Mouse (Mus musculus): ENCODE data around the gene Asxl2.
A peak's percentile ranks its signal among the peaks of the same experiment; 100 is the strongest.
"Not testable (repeated sequence)": the region's sequence is repeated elsewhere in the genome, so short reads cannot be mapped to it uniquely, and the experiment has no call there.

Gene Asxl2

GRCm38 (mm10) chr12:3426530-3427034 is at the start of gene Asxl2:
Gene Asxl2 (plus strand): TSS chr12:3426857.
- peak; percentile 98 for DNase-seq (ENCODE audit: low read depth)

DNA sequence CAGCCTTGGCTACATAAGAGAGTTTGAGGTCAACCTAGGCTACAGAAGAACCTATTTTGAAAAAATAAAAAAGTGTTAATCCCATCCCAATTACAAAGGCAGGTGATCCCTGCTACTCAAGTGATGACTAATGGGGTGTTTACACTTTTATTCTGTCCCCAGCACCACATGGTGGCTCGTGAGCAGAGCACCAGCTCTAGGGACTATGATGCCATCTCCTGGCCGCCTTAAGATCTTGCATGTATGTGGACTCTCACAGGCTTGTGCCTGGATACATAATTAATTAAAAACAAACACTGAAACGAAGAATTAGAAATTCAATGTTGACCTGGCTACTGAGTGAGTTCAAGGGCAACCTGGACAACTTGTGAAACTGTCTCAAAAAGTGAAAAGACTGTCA is 49.5 kb upstream of the Asxl2 start:
- no peak for DNase-seq (ENCODE audit: low read depth)

GRCm38 (mm10) chr12:3377755-3378154 is 48.9 kb upstream of the Asxl2 start:
- DNase-seq (ENCODE audit: low read depth) = no peak

DNA sequence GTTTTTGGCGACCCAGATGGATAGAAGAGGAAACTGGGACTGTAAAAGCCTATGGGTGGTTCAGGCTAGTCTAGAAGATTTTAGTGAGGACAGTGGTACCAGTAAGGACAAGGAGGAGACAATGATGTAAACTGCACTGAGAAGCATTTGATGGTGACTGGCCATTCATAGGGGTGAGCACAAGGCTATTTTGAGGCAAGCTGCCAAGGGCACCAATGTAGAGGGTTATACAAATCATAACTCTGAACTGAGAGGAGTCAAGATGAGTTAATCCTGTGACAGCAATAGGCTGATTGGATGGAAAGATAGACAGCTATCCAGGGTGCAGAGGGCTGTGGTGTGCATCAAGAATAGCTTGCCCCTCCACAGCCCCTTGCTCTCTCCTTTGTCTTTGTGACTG is 41.8 kb upstream of the Asxl2 start:
- DNase-seq (ENCODE audit: low read depth) = no peak

DNA sequence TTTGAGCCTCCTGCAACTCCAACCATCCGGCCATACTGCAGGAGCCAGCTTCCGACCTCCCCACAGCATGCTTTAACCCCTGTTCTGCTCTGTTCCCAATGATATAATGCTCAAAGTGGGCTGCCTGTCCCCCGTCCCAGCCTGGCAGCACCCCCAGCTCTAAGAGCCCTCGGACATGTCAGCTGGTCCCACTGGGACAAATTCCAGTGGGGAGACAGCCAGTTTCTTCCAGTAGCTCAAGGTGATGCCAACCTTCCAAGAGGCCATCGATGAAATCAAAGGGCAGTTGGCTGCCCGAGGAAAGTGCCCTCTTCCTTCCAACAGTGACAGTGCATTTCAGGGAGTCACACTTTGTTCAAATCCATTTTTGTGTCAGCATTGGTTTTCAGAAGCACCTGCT is 41.4 kb upstream of the Asxl2 start:
- DNase-seq (ENCODE audit: low read depth) = no peak

DNA sequence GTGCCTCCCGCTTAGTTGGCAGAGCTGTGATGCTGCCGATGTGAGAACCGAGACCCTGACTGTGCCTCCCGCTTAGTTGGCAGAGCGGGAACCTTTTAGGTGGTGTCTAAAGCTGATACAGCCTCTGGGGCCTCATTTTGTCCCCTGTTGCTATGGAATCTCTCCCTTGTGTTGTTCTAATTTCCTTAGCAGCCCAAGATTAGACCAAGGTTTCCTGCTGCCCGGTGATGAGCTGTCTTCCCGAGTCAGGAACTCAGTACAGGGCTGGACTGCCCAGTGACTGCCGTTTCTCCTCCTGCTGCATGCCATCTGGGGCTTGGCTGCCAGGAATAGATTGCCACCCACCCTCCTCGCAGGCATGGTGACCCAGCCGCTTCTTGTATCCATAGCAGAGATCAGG is 40.7 kb upstream of the Asxl2 start:
- no peak for DNase-seq (ENCODE audit: low read depth)

- DNase-seq (ENCODE audit: low read depth) = no peak
These were observed 38.8 kb upstream of the Asxl2 start for GRCm38 (mm10) chr12:3387891-3388290.

DNA sequence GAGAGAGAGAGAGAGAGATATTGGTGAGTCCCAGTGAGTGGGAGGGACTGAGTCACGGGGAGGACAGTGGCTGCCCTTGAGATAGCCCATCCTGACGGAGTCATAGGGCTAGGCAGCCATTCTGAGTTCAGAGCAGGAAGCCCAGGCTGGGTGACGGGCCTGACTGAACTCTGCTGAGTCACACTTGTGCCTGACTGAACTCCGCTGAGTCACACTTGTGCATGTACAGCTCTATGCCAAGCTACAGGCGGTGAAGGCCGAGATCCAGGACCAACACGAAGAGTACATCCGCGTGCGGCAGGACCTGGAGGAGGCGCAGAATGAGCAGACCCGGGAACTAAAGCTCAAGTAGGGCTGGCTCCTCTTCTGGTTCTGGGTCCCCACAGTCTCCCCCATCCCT is 37.3 kb upstream of the Asxl2 start:
- no peak for DNase-seq (ENCODE audit: low read depth)

- no peak for DNase-seq (ENCODE audit: low read depth)
These were observed 36.6 kb upstream of the Asxl2 start for GRCm38 (mm10) chr12:3390071-3390470.

- peak; percentile 65 for DNase-seq (ENCODE audit: low read depth)
These were observed 35.9 kb upstream of the Asxl2 start for GRCm38 (mm10) chr12:3390577-3391262.

DNA sequence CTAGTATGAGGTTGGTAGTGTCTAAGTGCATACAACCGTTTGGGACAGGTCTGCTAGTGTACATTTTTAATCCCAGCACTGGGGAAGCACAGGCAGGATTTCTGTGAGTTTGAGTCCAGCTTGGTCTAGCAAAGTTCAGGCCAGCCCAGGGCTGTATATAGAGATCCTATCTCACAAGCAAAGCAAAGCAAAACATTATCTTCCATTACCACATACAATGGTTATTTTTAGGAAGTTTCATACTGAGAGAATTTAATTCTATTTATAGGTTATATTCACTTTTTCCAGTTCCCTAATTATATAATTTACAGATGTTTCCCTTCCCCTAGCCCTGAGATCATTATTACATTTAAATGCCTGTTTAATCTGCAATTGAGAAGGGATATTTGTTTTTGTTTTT is 35.4 kb upstream of the Asxl2 start:
- DNase-seq (ENCODE audit: low read depth) = no peak

DNA sequence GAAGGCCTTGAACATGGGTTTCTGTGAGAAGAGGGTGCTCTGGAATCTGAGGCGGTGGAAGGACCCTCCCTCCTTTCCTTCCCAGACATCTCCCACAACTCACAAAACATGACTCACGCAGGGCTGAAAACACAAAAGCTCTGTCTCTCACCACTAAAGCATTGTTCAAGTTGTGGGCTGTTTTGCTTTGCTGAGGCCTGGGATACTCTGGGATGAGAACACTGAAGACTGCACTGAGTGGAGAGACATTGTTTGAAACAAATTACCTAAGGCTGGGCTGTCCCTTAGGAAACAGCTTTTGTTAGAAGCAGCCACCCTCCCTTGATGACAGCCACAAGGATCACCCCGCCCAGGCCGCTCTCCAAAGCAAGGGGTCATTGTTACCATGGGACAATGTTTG is 33.5 kb upstream of the Asxl2 start:
- DNase-seq (ENCODE audit: low read depth) = no peak

- no peak for DNase-seq (ENCODE audit: low read depth)
These were observed 29.7 kb upstream of the Asxl2 start for GRCm38 (mm10) chr12:3396931-3397330.

DNA sequence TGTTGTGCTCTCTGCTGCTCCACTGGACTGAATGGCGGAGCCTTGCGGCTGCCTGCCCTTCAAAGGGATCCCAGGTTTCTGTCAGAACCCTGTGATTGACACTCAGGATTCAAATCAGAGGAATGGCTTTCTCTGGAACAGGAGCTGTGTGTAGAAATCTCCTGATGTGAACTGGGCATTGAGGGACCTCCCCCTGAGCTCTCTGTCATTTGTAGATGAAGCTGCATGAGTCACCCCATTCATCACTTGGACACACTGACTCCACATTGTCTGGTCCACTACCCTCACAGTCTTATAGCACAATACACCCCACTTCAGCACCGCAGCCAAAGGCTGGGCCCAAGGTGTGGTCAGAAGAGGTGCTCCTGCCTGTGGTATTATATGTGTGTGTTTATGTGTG is 21.0 kb upstream of the Asxl2 start:
- DNase-seq (ENCODE audit: low read depth) = not testable (repeated sequence)

- no peak for DNase-seq (ENCODE audit: low read depth)
These were observed 20.1 kb upstream of the Asxl2 start for GRCm38 (mm10) chr12:3406585-3406984.

- DNase-seq (ENCODE audit: low read depth) = no peak
These were observed 11.7 kb upstream of the Asxl2 start for GRCm38 (mm10) chr12:3414956-3415355.

DNA sequence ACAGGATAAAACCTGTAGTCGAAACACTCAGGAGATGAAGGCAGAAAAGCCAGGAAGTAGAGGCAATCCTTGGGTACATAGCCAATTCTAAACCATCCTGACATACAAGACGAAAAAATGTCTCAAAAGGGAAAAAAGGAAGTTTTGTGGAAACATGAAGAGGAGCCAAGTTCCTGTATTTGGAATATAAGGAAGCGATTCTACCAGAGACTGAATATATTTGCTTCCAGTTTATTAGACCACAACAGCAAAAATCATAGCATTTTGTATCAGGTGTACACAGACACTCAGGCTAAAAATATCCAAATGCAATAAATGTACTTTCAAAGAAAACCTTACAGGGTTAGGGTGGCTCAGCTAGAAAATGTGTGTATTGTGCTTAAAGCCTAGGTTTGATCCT is 7.9 kb upstream of the Asxl2 start:
- no peak for DNase-seq (ENCODE audit: low read depth)

DNA sequence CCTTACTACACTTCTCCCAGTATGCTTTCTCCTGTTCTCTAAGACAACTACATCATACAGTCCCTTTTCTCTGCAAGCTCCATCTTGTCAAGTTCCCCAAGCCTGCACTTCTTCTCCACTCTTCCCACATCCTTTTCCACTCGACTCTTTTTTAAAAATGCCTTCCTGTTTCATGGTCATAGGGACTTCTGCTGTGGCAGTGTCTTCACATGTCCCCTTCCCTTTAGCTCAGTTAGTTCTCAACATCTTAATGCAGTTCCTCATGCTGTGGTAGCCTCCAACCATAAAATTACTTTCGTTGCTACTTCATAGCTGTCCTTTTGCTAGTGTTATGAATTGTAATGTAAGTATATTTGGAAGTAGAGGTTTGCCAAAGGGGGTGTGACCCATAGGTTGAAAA is 6.1 kb upstream of the Asxl2 start:
- DNase-seq (ENCODE audit: low read depth) = no peak

- DNase-seq (ENCODE audit: low read depth) = peak; percentile 33
These were observed 3.9 kb upstream of the Asxl2 start for GRCm38 (mm10) chr12:3422786-3423185.

DNA sequence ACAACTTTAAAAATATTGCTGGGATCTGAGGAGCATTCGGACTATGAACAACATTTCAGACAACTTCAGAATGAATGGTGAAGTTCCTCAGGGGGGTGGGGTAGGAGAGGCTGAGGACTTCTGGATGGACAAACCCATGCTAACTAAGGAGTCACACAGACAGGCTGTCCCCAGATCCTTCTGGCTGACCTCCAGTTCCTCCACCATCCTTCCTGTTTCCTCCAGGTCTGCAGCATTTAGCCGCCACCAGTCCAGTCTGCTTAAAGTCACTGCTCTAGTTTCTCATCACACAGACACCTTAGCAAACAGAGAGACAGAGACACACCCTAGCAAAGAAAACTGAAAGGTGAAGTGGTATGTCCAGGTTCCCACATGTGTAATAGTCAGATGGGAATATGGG is 2.5 kb upstream of the Asxl2 start:
- no peak for DNase-seq (ENCODE audit: low read depth)

- peak; percentile 40 for DNase-seq (ENCODE audit: low read depth)
These were observed 999 bp upstream of the Asxl2 start for GRCm38 (mm10) chr12:3425375-3426341.

DNA sequence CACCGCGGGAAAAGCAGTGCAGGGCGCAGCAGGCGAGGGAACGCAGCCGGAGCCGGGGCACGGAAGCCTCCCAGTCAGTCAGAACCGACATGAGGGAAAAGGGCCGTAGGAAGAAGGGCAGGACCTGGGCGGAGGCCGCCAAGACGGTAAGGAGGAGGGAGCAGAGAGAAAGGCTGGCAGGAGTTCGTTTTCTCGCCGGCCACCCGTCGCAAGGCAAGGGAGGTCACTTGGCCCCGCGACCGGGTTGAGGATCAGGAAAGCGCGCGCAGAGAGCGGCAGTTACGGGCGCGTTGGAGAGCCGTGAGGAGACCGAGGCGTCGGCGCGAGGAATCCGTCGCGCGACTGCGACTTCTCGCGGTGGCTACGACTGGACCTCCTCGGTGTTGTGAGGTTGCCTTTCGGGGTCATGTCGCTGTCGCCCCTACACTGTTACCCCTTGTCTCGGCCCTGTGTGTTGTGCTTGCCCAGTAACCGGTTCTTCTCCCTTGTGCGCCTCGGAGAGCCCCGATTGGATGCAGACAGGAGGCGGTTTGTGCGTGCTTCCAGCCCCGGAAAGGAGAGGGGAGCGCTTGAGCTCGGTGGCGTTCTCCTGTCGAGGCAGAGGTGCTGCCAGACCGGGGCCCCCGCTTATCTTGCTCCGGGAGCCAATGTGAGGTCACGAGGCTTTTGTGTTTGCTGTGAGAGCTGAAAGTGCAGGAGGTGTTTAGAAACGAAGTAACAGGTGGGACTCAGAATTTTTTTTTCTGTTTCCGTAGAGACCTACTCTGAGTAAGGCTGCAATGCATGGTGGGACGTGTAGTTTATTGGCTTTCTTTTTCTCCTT is 621 bp downstream of the Asxl2 start:
- peak; percentile 39 for DNase-seq (ENCODE audit: low read depth)

Measured in fibroblast of lung, adult 2 months (primary cell).